Mouse (Mus musculus) 3T3-L1 (cell line): Measurements from ENCODE around the gene Eif2ak1.

Experiments used
- DNase-seq: peaks from one replicate; pipeline ENCODE4 v3.0.0-alpha.2; 2015; ENCODE audit warnings: low read depth, low spot score

The Eif2ak1 gene

DNA sequence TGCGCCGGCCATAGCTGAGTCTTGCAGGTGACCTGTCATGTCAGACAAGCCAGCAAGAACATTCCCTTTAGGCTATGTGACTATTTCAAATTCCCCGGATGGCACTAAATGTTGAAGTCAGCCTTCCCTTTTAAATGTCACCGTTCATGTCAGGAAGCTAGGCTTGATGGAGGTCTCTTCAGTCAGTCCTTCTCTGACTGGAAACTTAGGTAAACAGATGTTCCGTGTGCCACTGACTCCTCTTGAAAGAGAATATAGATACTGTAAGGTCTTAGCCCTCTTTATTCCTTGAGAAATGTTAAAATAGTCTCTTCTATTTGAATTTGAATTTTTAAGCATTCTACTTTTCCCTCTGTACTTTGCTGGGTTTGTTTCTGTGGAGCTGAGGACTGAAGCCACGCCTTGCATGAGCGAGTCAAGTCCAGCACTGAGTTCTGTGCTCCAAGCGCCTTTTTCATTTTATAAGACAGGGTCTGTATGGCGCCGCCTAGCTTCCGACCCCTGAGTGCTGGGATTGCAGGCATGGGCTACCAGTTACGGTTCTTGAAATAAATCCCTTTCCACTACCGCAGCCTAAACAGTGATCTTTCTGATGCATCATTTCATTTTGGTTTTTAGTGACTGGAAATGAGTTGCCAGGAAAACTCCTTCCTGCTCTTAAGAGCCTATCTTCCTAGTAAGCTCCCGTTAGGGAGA lies 80.2 kb downstream of the Eif2ak1 start, which contains the start of gene Ankrd61:
Ankrd61 (minus strand) TSS at position 51 of the 696 bp plus-strand sequence.
- DNase-seq: no peak

- DNase-seq: no peak
These were observed 84.5 kb downstream of the Eif2ak1 start for GRCm38 (mm10) chr5:143902111-143902510.

DNA sequence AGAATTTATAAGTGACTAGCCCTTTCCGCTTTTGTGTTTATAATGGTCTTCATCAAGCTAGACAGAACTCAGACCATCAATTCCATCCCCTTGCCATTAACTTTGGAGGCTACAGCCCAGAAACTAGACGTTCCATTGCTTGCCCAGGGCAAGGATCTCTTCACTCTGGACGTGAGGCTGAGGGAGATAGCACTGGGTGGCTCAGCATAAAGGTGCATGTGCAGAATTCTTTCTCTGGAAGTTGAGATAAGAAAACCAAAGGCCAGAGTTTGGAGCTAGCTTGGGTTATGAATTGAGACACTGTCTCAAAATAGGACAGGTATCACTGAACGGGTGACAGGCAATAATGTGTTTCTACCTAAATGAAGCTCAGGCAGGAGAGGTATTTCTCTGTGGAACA lies 86.2 kb downstream of the Eif2ak1 start:
- no peak for DNase-seq

DNA sequence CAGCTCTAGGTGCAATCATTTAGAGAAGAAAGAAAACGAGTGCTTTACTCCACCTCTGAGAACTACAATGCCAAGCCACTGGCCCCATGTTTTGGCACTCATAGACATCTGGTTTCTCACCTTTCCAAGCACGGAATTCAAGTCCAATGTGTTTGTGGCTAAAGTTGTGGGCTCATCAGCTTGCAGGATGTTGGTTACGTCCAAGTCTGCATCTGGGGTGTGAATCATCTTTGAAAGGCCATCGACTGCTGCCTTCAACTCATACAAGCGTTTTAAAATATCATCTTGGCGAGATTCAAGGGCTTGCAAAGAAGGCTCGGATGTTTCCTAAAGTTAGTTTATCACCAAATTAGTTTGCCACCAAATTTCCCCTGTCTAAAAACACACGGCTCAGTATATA lies 88.8 kb downstream of the Eif2ak1 start:
- peak; percentile 31 for DNase-seq

- DNase-seq: peak; percentile 49
These were observed 91.3 kb downstream of the Eif2ak1 start for GRCm38 (mm10) chr5:143908926-143909325.

- DNase-seq: peak; percentile 99
These were observed 92.1 kb downstream of the Eif2ak1 start, which contains the start of the genes Aimp2 and Pms2 for GRCm38 (mm10) chr5:143909417-143910400. Gene Aimp2 (minus strand): TSS chr5:143909847. Gene Pms2 (plus strand): TSS chr5:143909964.

DNA sequence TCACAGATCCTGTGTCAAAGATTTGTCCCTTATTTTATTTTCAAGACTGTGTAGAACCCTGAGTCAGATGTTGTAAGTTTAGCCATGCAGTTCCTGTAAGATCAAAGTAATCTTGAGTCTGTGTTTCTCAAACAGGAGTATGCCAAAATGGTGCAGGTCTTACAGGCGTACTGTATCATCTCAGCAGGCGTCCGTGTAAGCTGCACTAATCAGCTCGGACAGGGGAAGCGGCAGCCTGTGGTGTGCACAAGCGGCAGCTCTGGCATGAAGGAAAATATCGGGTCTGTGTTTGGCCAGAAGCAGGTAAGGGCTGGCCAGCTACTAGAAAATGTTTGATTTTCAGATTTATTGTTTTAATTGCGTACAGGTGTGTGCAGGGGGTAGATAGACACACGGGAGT lies 98.6 kb downstream of the Eif2ak1 start:
- no peak for DNase-seq

DNA sequence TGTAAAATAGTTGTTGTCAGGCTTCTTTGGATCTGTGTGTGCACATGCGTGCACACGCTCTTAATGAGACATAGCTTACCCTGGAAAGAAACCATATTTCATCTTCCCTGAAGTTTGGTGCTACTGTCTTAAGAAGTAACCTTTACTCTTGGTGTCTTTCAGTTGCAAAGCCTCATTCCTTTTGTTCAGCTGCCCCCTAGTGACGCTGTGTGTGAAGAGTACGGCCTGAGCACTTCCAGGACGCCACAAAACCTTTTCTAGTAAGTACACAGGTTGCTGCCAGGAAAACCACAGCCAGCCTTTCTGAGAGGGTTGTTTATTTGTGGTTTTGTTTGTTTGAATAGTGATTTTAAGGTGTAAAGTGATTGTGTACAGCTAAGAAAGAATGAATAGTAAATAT lies 99.8 kb downstream of the Eif2ak1 start:
- DNase-seq: peak; percentile 80

- DNase-seq: no peak
These were observed 100.5 kb downstream of the Eif2ak1 start for GRCm38 (mm10) chr5:143918120-143918519.

DNA sequence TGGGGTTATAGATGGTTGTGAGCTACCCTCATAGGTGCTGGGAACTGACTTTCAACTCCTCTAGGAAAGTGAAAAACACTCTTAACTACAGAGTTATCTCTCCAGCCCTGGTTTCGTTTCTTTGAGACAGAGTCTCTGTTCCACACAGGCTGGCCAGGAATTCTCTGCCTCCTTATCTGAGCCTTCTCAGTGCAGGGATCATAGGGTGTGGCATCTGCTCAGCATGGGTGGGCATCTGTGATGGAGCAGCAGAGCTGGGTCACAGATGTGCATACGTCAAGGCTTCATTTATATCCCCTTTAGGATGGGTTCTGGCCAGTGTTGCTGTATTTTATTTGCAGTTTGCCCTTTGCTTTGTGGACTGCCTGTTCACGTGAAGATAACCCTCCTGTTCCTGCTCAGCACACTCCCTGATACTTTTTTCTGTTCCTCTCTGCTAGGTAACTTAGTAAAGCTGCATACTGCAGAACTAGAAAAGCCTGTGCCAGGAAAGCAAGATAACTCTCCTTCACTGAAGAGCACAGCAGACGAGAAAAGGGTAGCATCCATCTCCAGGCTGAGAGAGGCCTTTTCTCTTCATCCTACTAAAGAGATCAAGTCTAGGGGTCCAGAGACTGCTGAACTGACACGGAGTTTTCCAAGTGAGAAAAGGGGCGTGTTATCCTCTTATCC lies 107.3 kb downstream of the Eif2ak1 start:
- DNase-seq: no peak

- DNase-seq: no peak
These were observed 110.3 kb downstream of the Eif2ak1 start, which contains the start of gene Gm42421 for GRCm38 (mm10) chr5:143927875-143928274. Gene Gm42421 (plus strand): TSS chr5:143928175.

DNA sequence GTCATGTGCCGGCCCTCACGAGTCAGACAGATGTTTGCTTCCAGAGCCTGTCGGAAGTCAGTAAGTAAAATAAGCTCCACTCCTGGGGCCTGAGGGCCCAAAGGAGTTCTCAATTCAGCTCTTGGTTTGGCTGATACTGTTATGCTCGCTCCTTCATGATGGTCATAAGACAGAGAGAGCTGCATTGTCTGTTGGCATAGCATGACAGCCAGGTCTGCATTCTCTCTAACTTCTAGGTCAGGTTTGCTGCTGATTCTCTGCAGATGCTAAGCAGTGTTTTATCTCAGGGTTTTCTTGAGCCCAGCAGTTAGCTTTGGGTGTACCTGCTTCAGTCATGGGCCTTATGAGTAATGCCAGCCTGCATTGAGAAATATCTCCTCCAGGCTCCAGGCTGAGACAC lies 111.7 kb downstream of the Eif2ak1 start:
- DNase-seq: no peak

GRCm38 (mm10) chr5:143930656-143931055 lies 113.1 kb downstream of the Eif2ak1 start:
- DNase-seq: no peak

DNA sequence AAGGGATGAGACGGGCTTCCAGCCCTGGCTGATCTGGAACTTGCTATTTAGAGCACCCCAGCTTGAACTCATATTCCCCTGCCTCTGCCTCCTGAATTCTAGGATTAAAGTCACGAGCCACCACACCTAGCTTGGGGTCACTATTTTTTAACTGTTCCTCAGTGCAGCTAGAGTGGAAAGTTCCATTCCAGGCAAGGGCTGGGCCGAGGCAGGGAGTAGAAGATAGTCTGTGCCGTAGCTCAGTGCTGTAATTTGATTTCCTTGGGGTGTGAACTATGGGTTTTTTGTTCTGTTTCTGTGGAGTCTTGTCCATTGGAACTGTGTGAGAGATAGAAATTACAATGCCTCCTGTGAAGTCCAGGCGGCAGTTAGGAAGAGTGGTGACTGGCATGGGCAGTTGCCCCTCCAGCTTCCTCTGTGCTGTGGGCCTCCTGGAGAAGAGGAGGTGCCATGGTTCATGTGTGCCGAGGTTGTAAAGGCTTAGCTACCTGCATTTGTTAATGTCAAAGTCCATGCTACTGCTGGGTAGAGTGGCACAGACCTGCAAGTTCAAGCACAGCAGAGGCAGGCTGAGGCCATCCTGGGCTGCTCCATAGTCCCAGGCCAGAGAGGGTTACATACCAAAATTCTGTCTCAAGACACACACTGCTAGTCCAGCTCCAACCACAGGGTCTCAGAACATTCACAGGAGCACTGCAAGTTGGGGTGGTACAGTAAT lies 114.4 kb downstream of the Eif2ak1 start:
- DNase-seq: no peak

- no peak for DNase-seq
These were observed 115.2 kb downstream of the Eif2ak1 start, which contains the start of gene Rsph10b for GRCm38 (mm10) chr5:143932831-143933230. Gene Rsph10b (plus strand): TSS chr5:143933035.

DNA sequence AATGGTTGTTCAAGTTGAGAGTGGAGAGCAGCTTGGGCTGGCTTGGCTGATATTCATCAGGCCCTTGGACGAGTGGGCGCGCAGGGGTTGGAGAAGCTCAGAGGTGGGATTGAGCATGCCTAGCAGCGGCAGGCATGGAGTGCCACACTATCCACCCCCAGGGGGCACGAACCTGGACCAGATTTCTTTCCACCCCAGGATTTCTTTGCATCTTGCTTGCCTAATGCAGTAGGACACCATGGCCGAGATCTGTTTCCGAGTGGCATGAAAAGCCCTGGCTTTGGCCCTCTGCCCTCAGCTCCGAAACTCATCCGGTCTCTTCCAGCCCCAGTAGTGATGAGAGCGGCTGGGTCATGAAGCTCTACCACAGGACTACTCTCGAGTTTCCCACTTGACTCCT lies 115.8 kb downstream of the Eif2ak1 start:
- DNase-seq: no peak

DNA sequence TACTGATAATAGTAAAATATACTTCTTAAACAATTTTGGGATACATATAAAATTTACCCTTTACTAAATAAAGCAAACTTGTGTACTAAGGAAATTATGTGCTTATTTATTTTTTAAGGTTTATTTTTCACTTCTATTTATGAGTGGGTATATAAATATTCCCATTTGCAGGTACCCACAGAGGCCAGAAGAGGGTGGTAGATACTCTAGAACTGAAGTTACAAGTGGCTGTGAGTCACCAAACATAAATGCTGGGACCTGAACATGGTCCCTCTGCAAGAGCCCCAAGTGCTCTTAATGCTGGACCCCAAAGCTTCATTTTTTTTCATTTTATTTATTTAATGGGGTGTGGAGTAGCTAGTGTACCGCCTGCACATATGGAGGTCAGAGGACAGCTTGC lies 116.3 kb downstream of the Eif2ak1 start:
- peak; percentile 26 for DNase-seq

GRCm38 (mm10) chr5:143936156-143936555 lies 118.6 kb downstream of the Eif2ak1 start:
- DNase-seq: no peak

GRCm38 (mm10) chr5:143941588-143941987 lies 124.0 kb downstream of the Eif2ak1 start:
- no peak for DNase-seq

DNA sequence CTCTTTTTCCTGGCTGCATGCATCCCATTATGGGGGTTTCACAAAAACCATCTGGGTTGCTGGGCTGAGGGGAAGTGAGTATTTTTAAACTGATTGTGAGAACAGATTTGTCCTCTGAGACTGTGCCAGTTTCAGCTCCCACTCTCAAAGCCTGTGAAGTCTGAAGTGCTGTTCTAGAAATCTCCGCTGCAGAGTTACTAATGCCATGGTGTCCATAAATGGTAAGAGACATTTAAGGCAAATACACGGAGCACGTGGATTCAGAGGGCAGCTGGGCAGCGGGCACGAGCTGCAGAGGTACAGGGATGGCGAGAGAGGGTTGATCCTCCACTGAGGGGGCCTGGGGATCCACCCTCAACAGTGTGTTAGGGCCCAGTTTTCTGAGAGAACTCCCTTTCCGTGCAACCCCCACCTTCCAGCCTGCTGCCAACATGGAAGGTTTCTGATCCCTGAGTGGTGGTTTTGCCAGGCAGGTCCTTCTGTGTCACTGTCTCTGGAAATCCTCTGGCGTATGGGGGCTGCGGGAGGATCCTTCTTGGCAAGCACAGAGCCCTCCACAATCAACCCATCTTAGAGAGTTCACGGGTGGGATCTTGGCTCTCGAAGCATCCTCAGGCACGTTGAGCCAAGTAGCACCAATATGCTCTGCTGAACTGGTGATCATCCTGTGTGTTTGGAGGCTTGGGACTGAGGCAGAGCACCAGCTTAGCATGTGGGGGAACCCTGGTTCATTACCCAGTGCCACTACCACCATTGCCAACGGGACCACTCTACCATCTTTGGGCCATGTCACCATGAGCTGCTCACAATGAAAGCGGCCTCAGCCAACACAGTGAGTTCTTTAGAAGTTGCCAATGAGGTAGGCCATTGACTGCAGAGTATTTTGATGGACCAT lies 125.9 kb downstream of the Eif2ak1 start:
- no peak for DNase-seq
